26 mouse cellular contexts compared by ENCODE assay signal in the genomic region with DNA sequence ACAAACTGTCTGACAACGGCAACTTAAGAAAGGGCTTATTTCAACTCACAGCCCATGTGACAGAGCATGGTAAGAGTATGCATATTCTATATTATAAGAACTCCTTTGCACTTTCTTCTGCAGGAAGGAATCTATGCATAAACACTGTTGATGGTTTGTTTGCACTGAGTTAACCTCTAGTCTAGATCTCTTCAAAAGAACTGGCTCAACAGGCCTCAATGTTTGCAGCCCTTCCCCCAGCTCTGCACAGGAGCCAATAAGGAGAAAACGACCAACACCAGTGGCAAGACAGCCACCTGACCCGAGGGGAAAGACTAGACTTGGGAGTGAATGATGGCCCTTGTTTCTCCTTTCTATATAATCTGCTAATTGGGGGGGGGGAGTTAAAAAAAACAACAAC.
DNase-seq lines count a peak whose midpoint lies in the region; ATAC-seq and TF ChIP-seq lines count a peak whose summit lies in the region.
"Had no signal": no experiment of that assay in that cellular context is flagged by ENCODE, and none has a peak within 500 bp of the region (broad histone marks: within the 10 kb centered on the region; RNA-seq: fewer than 3 reads in every experiment).

No protein-coding gene starts in this region.

- intact Hi-C loops in heart, postnatal 10 days (cut with DNase I), result no loop called here

- ATAC-seq in heart, embryonic 11.5 days (replicated peaks; ENCODE audit: insufficient number of reproducible peaks, low FRiP score, low TSS enrichment), result no peak
- ATAC-seq in heart, embryonic 15.5 days (replicated peaks; ENCODE audit: insufficient number of reproducible peaks, insufficient read depth, low FRiP score, low read depth), result no peak
- ATAC-seq in stomach, postnatal 0 days (ENCODE audit: low FRiP score, low TSS enrichment), result peak; percentile 83
- ATAC-seq: forebrain, embryonic 15.5 days; intestine, postnatal 0 days; Patski had no signal

- no peak overlapping the region for H3K4me2 ChIP-seq in heart, embryonic 11.5 days
- no peak overlapping the region for H3K4me2 ChIP-seq in heart, embryonic 15.5 days
- no peak overlapping the region for H3K4me2 ChIP-seq in stomach, postnatal 0 days (replicated peaks; ENCODE audit: low read depth)
- H3K4me2 ChIP-seq: embryonic facial prominence, embryonic 12.5 days; embryonic facial prominence, embryonic 15.5 days; forebrain, embryonic 12.5 days; forebrain, embryonic 15.5 days; hindbrain, embryonic 12.5 days; hindbrain, embryonic 15.5 days had no signal

- peak overlapping the region; percentile 86; the same call in 1 of the 2 replicates for H3K27ac ChIP-seq in heart, embryonic 11.5 days (ENCODE audit: low read depth, low read length)
- peak overlapping the region; percentile 91; the same call in 1 of the 2 replicates for H3K27ac ChIP-seq in heart, embryonic 15.5 days
- no peak overlapping the region for H3K27ac ChIP-seq in stomach, postnatal 0 days (replicated peaks)
- H3K27ac ChIP-seq: embryonic facial prominence, embryonic 12.5 days; embryonic facial prominence, embryonic 15.5 days; forebrain, embryonic 12.5 days; forebrain, embryonic 15.5 days; hindbrain, embryonic 12.5 days; hindbrain, embryonic 15.5 days had no signal

- 49% methylated on average over 3 of the region's 3 CpGs for WGBS in heart, embryonic 11.5 days (ENCODE audit: insufficient replicate concordance)
- WGBS in heart, embryonic 15.5 days, result 58% methylated on average over 3 of the region's 3 CpGs
- WGBS in stomach, postnatal 0 days, result 15% methylated on average over 3 of the region's 3 CpGs

- no peak overlapping the region for H3K4me3 ChIP-seq in heart, embryonic 11.5 days (ENCODE audit: low read depth, low read length)
- H3K4me3 ChIP-seq in heart, embryonic 15.5 days, result no peak overlapping the region
- no peak overlapping the region for H3K4me3 ChIP-seq in stomach, postnatal 0 days (ENCODE audit: low read depth, low read length)
- H3K4me3 ChIP-seq: embryonic facial prominence, embryonic 12.5 days; embryonic facial prominence, embryonic 15.5 days; forebrain, embryonic 12.5 days; forebrain, embryonic 15.5 days; hindbrain, embryonic 12.5 days; hindbrain, embryonic 15.5 days had no signal

- H3K36me3 ChIP-seq in heart, embryonic 11.5 days (ENCODE audit: control insufficient read depth, insufficient read depth, low read length), result no peaks in the 10 kb centered on the region
- no peaks in the 10 kb centered on the region for H3K36me3 ChIP-seq in heart, embryonic 15.5 days
- no peaks in the 10 kb centered on the region for H3K36me3 ChIP-seq in stomach, postnatal 0 days (ENCODE audit: control insufficient read depth, insufficient read depth, low read length)
- H3K36me3 ChIP-seq: embryonic facial prominence, embryonic 12.5 days; embryonic facial prominence, embryonic 15.5 days; forebrain, embryonic 12.5 days; forebrain, embryonic 15.5 days; G1E; hindbrain, embryonic 12.5 days; hindbrain, embryonic 15.5 days had no signal

- H3K27me3 ChIP-seq in heart, embryonic 11.5 days (ENCODE audit: control insufficient read depth, insufficient read depth, low read length), result no peaks in the 10 kb centered on the region
- H3K27me3 ChIP-seq in heart, embryonic 15.5 days, result no peaks in the 10 kb centered on the region
- no peaks in the 10 kb centered on the region for H3K27me3 ChIP-seq in stomach, postnatal 0 days (ENCODE audit: control insufficient read depth, insufficient read depth, low read length)
- H3K27me3 ChIP-seq: CH12.LX; embryonic facial prominence, embryonic 12.5 days; embryonic facial prominence, embryonic 15.5 days; forebrain, embryonic 12.5 days; forebrain, embryonic 15.5 days; hindbrain, embryonic 12.5 days; hindbrain, embryonic 15.5 days; Patski had no signal

- no peak for DNase-seq in heart, postnatal 10 days
- DNase-seq in heart, adult 8-10 months (ENCODE audit: low spot score), result no peak
- DNase-seq in urinary bladder, postnatal 14 days (ENCODE audit: low spot score), result peak; percentile 57
- no peak for DNase-seq in urinary bladder, adult 2 months (ENCODE audit: low spot score)
- DNase-seq in stomach, postnatal 0 days (ENCODE audit: low spot score), result peak; percentile 42
- DNase-seq: adrenal gland, adult 2 months; adrenal gland, postnatal 14 days; B cell, adult 2 months; cerebellum, adult 11 months; cerebellum, adult 2 months; cerebellum, adult 9-11 months; cerebellum, postnatal 25 days; gastrocnemius, postnatal 25 days; heart, postnatal 14 days had no signal

- TF ChIP-seq EP300 in stomach, postnatal 0 days (optimal IDR thresholded peaks at IDR 0.05), result no peak

- H3K9me3 ChIP-seq in heart, embryonic 11.5 days (replicated peaks; ENCODE audit: control insufficient read depth, low read length), result no peaks in the 10 kb centered on the region
- no peaks in the 10 kb centered on the region for H3K9me3 ChIP-seq in heart, embryonic 15.5 days (replicated peaks)
- H3K9me3 ChIP-seq in stomach, postnatal 0 days (ENCODE audit: control insufficient read depth, low read length), result no peaks in the 10 kb centered on the region
- H3K9me3 ChIP-seq: embryonic facial prominence, embryonic 12.5 days; embryonic facial prominence, embryonic 15.5 days; forebrain, embryonic 12.5 days; forebrain, embryonic 15.5 days; G1E; hindbrain, embryonic 12.5 days; hindbrain, embryonic 15.5 days had no signal

- no peak for TF ChIP-seq CTCF in stomach, postnatal 0 days (IDR thresholded peaks at IDR 0.05; ENCODE audit: low read depth)

- H3K4me1 ChIP-seq in heart, embryonic 11.5 days (ENCODE audit: control insufficient read depth, insufficient read depth, low read length), result peaks cover 8% of the 10 kb centered on the region
- peaks cover 10% of the 10 kb centered on the region for H3K4me1 ChIP-seq in heart, embryonic 15.5 days (replicated peaks)
- 0 out of 2 replicates have a peak, but pooled peaks cover 2% of the 10 kb centered on the region for H3K4me1 ChIP-seq in stomach, postnatal 0 days (replicated peaks; ENCODE audit: control insufficient read depth, insufficient read depth)
- H3K4me1 ChIP-seq: embryonic facial prominence, embryonic 12.5 days; embryonic facial prominence, embryonic 15.5 days; forebrain, embryonic 15.5 days; hindbrain, embryonic 12.5 days; hindbrain, embryonic 15.5 days had no signal

- no peak overlapping the region for H3K9ac ChIP-seq in heart, embryonic 11.5 days (ENCODE audit: low read depth, low read length)
- no peak overlapping the region for H3K9ac ChIP-seq in heart, embryonic 15.5 days
- H3K9ac ChIP-seq in stomach, postnatal 0 days (ENCODE audit: low read length), result no peak overlapping the region
- H3K9ac ChIP-seq: embryonic facial prominence, embryonic 12.5 days; embryonic facial prominence, embryonic 15.5 days; forebrain, embryonic 12.5 days; forebrain, embryonic 15.5 days; hindbrain, embryonic 12.5 days; hindbrain, embryonic 15.5 days had no signal

Comparison
In these comparisons a context has a peak if more than half of its experiments do, and no peak if none do; other contexts are left out.
1. DNase-seq: peak in urinary bladder, postnatal 14 days (single experiment) and stomach, postnatal 0 days (single experiment); none in heart, postnatal 10 days (0 of 2), heart, adult 8-10 months (single experiment) and urinary bladder, adult 2 months (single experiment).